8 mouse cellular contexts compared by ENCODE assay signal in genomic region chr14:88470495-88471434, GRCm38 (mm10). TPM values are rescaled to one million over a fixed set of nuclear protein-coding genes. Genes with fewer than 3 reads are reported as not detected.
DNase-seq lines count a peak whose midpoint lies in the region; ATAC-seq and TF ChIP-seq lines count a peak whose summit lies in the region.

Gene Pcdh20, minus strand, starts transcription at chr14:88471396.

- ATAC-seq in heart, embryonic 13.5 days (ENCODE audit: extremely low read depth, insufficient number of reproducible peaks, low FRiP score, low TSS enrichment), result no peak; the same call in 1 of the 2 replicates
- ATAC-seq in stomach, embryonic 15.5 days (ENCODE audit: insufficient read depth, low FRiP score, low read depth), result peak; percentile 77

- 3% methylated on average over 29 of the region's 29 CpGs for WGBS in heart, embryonic 13.5 days
- 3% methylated on average over 29 of the region's 29 CpGs for WGBS in stomach, embryonic 15.5 days

- DNase-seq in layer of hippocampus, adult 11-12 months (ENCODE audit: low spot score), result peak; percentile 50
- no peak for DNase-seq in layer of hippocampus, adult 9-10 months (ENCODE audit: low spot score)
- peak; percentile 29 for DNase-seq in embryo, embryonic 11.5 days (ENCODE audit: low read depth, low spot score)
- peak; percentile 48 to 52 for DNase-seq in left cerebral cortex, adult 2 months (ENCODE audit: extremely low spot score in 1 of 2, low spot score in 2 of 2)
- peak; percentile 70 for DNase-seq in mesoderm, embryonic 11.5 days (ENCODE audit: low read depth, low spot score)
- DNase-seq in urinary bladder, postnatal 25 days (ENCODE audit: low spot score), result no peak

- H3K27me3 ChIP-seq in heart, embryonic 13.5 days (replicated peaks), result peaks cover 38% of the 10 kb centered on the region
- no peaks in the 10 kb centered on the region for H3K27me3 ChIP-seq in stomach, embryonic 15.5 days (replicated peaks)

- intact Hi-C loops in left cerebral cortex, adult 2 months (cut with DNase I), result loop anchor here (2.0 to 10.0 kb wide), 3 partner anchors 334 to 1006 kb away; no protein-coding TSS in a partner anchor

- no peaks in the 10 kb centered on the region for H3K36me3 ChIP-seq in heart, embryonic 13.5 days
- H3K36me3 ChIP-seq in stomach, embryonic 15.5 days, result no peaks in the 10 kb centered on the region

- H3K4me2 ChIP-seq in heart, embryonic 13.5 days, result peak within 1 kb of the TSS; percentile 92
- H3K4me2 ChIP-seq in stomach, embryonic 15.5 days, result peak within 1 kb of the TSS; percentile 71

- no peaks in the 10 kb centered on the region for H3K9me3 ChIP-seq in heart, embryonic 13.5 days
- no peaks in the 10 kb centered on the region for H3K9me3 ChIP-seq in stomach, embryonic 15.5 days

- peaks cover 20% of the 10 kb centered on the region for H3K4me1 ChIP-seq in heart, embryonic 13.5 days
- H3K4me1 ChIP-seq in stomach, embryonic 15.5 days, result 0 out of 2 replicates have a peak, but pooled peaks cover 2% of the 10 kb centered on the region

- H3K9ac ChIP-seq in heart, embryonic 13.5 days, result peak within 1 kb of the TSS; percentile 61
- no peak within 1 kb of the TSS for H3K9ac ChIP-seq in stomach, embryonic 15.5 days

- no peak within 1 kb of the TSS for H3K27ac ChIP-seq in heart, embryonic 13.5 days (replicated peaks)
- H3K27ac ChIP-seq in left cerebral cortex, adult 2 months, result peak within 1 kb of the TSS; percentile 55
- H3K27ac ChIP-seq in stomach, embryonic 15.5 days, result no peak within 1 kb of the TSS

- peak within 1 kb of the TSS; percentile 58 for H3K4me3 ChIP-seq in heart, embryonic 13.5 days
- H3K4me3 ChIP-seq in left cerebral cortex, adult 2 months, result peak within 1 kb of the TSS; percentile 49
- peak within 1 kb of the TSS; percentile 46 for H3K4me3 ChIP-seq in stomach, embryonic 15.5 days (replicated peaks)

- TF ChIP-seq CTCF in left cerebral cortex, adult 2 months (IDR thresholded peaks at IDR 0.05), result no peak

RNA-seq across cellular contexts. Expression of gene Pcdh20, which starts in this region (rescaled TPM):
- 0.66 and 0.68 TPM in 2 replicates for polyA plus RNA-seq in heart, embryonic 13.5 days (2015; fragmentation: Nextera tagmentation; extraction: Ambion mirVana)
- 10 to 100 TPM; 26.8 to 27.4 TPM for total RNA-seq in left cerebral cortex, adult 2 months (2021)
- polyA plus RNA-seq in stomach, embryonic 15.5 days (2015; fragmentation: Nextera tagmentation; extraction: Ambion mirVana), result 2.9 and 3.3 TPM in 2 replicates

Comparison
In these comparisons a context has a peak if more than half of its experiments do, and no peak if none do; other contexts are left out.
1. DNase-seq: peak in layer of hippocampus, adult 11-12 months (single experiment), embryo, embryonic 11.5 days (single experiment), left cerebral cortex, adult 2 months (2 of 2) and mesoderm, embryonic 11.5 days (single experiment); none in layer of hippocampus, adult 9-10 months (single experiment) and urinary bladder, postnatal 25 days (single experiment).
2. Peak in every context shown above with its lines, with median percentiles within 50 percentile points of each other: H3K4me3 ChIP-seq.